Mouse (Mus musculus): ENCODE results near the gene Mtap. TPM values are rescaled to one million over a fixed set of nuclear protein-coding genes. Genes with fewer than 3 reads are reported as not detected.

Gene Mtap
- 10 to 100 TPM; 14.4 to 16.7 TPM for total RNA-seq (2021)
- long read RNA-seq, experiment 1, transcript Mtap-201 (8 exons, 2,797 nt): major isoform, 18 of 19 reads
- long read RNA-seq, experiment 1, partial matches to known transcripts: 1 of 19 reads
- long read RNA-seq, experiment 1, other reads (novel, unspliced or antisense): 0 of 19 reads
- long read RNA-seq, experiment 2, transcript Mtap-201 (8 exons, 2,797 nt): major isoform, 13 of 16 reads
- long read RNA-seq, experiment 2, partial matches to known transcripts: 2 of 16 reads
- long read RNA-seq, experiment 2, other reads (novel, unspliced or antisense): 1 of 16 reads

GRCm38 (mm10) chr4:89136906-89137541, at the start of gene Mtap:
Mtap (plus strand) TSS chr4:89137122.
- peak; percentile 74 for DNase-seq (ENCODE audit: low spot score)

- no peak for DNase-seq (ENCODE audit: low spot score)
Measured at GRCm38 (mm10) chr4:89089110-89089509, 47.8 kb upstream of the Mtap start.

GRCm38 (mm10) chr4:89090217-89090616, 46.7 kb upstream of the Mtap start:
- no peak for DNase-seq (ENCODE audit: low spot score)

- no peak for DNase-seq (ENCODE audit: low spot score)
Measured at GRCm38 (mm10) chr4:89092153-89092552, 44.8 kb upstream of the Mtap start.

- no peak for DNase-seq (ENCODE audit: low spot score)
Measured at GRCm38 (mm10) chr4:89094773-89095172, 42.1 kb upstream of the Mtap start.

- no peak for DNase-seq (ENCODE audit: low spot score)
Measured at GRCm38 (mm10) chr4:89098261-89098660, 38.7 kb upstream of the Mtap start.

- DNase-seq (ENCODE audit: low spot score): no peak
Measured at GRCm38 (mm10) chr4:89101276-89101675, 35.6 kb upstream of the Mtap start.

GRCm38 (mm10) chr4:89102283-89102682, 34.6 kb upstream of the Mtap start:
- DNase-seq (ENCODE audit: low spot score): no peak

GRCm38 (mm10) chr4:89105486-89105885, 31.4 kb upstream of the Mtap start:
- no peak for DNase-seq (ENCODE audit: low spot score)

GRCm38 (mm10) chr4:89106505-89106904, 30.4 kb upstream of the Mtap start:
- no peak for DNase-seq (ENCODE audit: low spot score)

GRCm38 (mm10) chr4:89112168-89112710, 24.7 kb upstream of the Mtap start:
- DNase-seq (ENCODE audit: low spot score): no peak

- no peak for DNase-seq (ENCODE audit: low spot score)
Measured at GRCm38 (mm10) chr4:89112782-89113181, 24.1 kb upstream of the Mtap start.

- DNase-seq (ENCODE audit: low spot score): no peak
Measured at GRCm38 (mm10) chr4:89116006-89116405, 20.9 kb upstream of the Mtap start.

GRCm38 (mm10) chr4:89119900-89120299, 17.0 kb upstream of the Mtap start:
- no peak for DNase-seq (ENCODE audit: low spot score)

- DNase-seq (ENCODE audit: low spot score): no peak
Measured at GRCm38 (mm10) chr4:89120353-89120752, 16.6 kb upstream of the Mtap start.

GRCm38 (mm10) chr4:89123446-89124243, 13.3 kb upstream of the Mtap start:
- no peak for DNase-seq (ENCODE audit: low spot score)

- DNase-seq (ENCODE audit: low spot score): no peak
Measured at GRCm38 (mm10) chr4:89127674-89128073, 9.2 kb upstream of the Mtap start.

GRCm38 (mm10) chr4:89128080-89128936, 8.6 kb upstream of the Mtap start:
- DNase-seq (ENCODE audit: low spot score): peak; percentile 23

- no peak for DNase-seq (ENCODE audit: low spot score)
Measured at GRCm38 (mm10) chr4:89128937-89129277, 8.0 kb upstream of the Mtap start.

- DNase-seq (ENCODE audit: low spot score): peak; percentile 63
Measured at GRCm38 (mm10) chr4:89129311-89129913, 7.5 kb upstream of the Mtap start.

- no peak for DNase-seq (ENCODE audit: low spot score)
Measured at GRCm38 (mm10) chr4:89131795-89132194, 5.1 kb upstream of the Mtap start.
